In genomic region chr11:121160636-121161346, GRCm38 (mm10) we compare ENCODE assay signal across 35 mouse cellular contexts. TPM values are rescaled to one million over a fixed set of nuclear protein-coding genes. Genes with fewer than 3 reads are reported as not detected.
DNase-seq lines count a peak whose midpoint lies in the region; ATAC-seq and TF ChIP-seq lines count a peak whose summit lies in the region.
"Had no signal": no experiment of that assay in that cellular context is flagged by ENCODE, and none has a peak within 500 bp of the region (broad histone marks: within the 10 kb centered on the region; RNA-seq: fewer than 3 reads in every experiment).

No protein-coding gene starts in this region.

- H3K4me1 ChIP-seq in kidney, postnatal 0 days (replicated peaks; ENCODE audit: insufficient read depth, low read length): 0 out of 2 replicates have a peak, but pooled peaks cover 6% of the 10 kb centered on the region
- H3K4me1 ChIP-seq in hindbrain, embryonic 14.5 days (replicated peaks; ENCODE audit: control insufficient read depth, insufficient read depth, low read length): peaks cover 9% of the 10 kb centered on the region

- TF ChIP-seq CTCF in kidney, postnatal 0 days (IDR thresholded peaks at IDR 0.05; ENCODE audit: low read depth): no peak

- WGBS in kidney, postnatal 0 days: 72% methylated on average over 26 of the region's 26 CpGs
- 94% methylated on average over 26 of the region's 26 CpGs for WGBS in hindbrain, embryonic 14.5 days

- H3K27me3 ChIP-seq in kidney, postnatal 0 days (ENCODE audit: insufficient read depth, low read length): 0 out of 2 replicates have a peak, but pooled peaks cover 13% of the 10 kb centered on the region
- peaks cover 24% of the 10 kb centered on the region for H3K27me3 ChIP-seq in hindbrain, embryonic 14.5 days (ENCODE audit: control insufficient read depth, insufficient read depth, low read length)

- H3K4me2 ChIP-seq in kidney, postnatal 0 days (ENCODE audit: low read length): no peak overlapping the region
- no peak overlapping the region for H3K4me2 ChIP-seq in hindbrain, embryonic 14.5 days (replicated peaks)
- H3K4me2 ChIP-seq: forebrain, embryonic 15.5 days; heart, embryonic 12.5 days; neural tube, embryonic 15.5 days; stomach, embryonic 15.5 days had no signal

- H3K27ac ChIP-seq in kidney, postnatal 0 days: no peak overlapping the region
- H3K27ac ChIP-seq in hindbrain, embryonic 14.5 days: no peak overlapping the region
- H3K27ac ChIP-seq: forebrain, embryonic 15.5 days; left cerebral cortex, adult 2 months; macrophage; midbrain, embryonic 10.5 days; neural tube, embryonic 15.5 days; stomach, embryonic 15.5 days had no signal

- no peaks in the 10 kb centered on the region for H3K9me3 ChIP-seq in kidney, postnatal 0 days (replicated peaks; ENCODE audit: low read length)
- no peaks in the 10 kb centered on the region for H3K9me3 ChIP-seq in hindbrain, embryonic 14.5 days (ENCODE audit: control insufficient read depth, low read length)
- H3K9me3 ChIP-seq: forebrain, embryonic 15.5 days; heart, embryonic 12.5 days; midbrain, embryonic 10.5 days; neural tube, embryonic 15.5 days; stomach, embryonic 15.5 days had no signal

- peak; percentile 38 to 59 for DNase-seq in cerebellum, postnatal 25 days
- DNase-seq in cerebellum, adult 9-10 months: no peak
- DNase-seq in kidney, postnatal 0 days (ENCODE audit: low spot score): peak; percentile 47
- DNase-seq in kidney, adult 11 months: no peak
- peak; percentile 39 for DNase-seq in gastrocnemius, postnatal 10 days
- DNase-seq in skeletal muscle tissue, adult 2 months (ENCODE audit: low read depth, low spot score): peak; percentile 92
- no peak for DNase-seq in adrenal gland, adult (ENCODE audit: inconsistent age in 2 of 2, low spot score in 1 of 2)
- DNase-seq in hindbrain, embryonic 14.5 days (ENCODE audit: low spot score): no peak
- DNase-seq: adrenal gland, postnatal 10 days; cerebellum, adult 9-11 months; embryo, embryonic 11 days; heart, adult 18-20 months; heart, postnatal 10 days; kidney, postnatal 36 days; right cerebral cortex, adult 18-20 months; right cerebral cortex, postnatal 4 days; thymus, postnatal 25 days had no signal

- H3K9ac ChIP-seq in kidney, postnatal 0 days (ENCODE audit: low read depth, low read length): no peak overlapping the region
- no peak overlapping the region for H3K9ac ChIP-seq in hindbrain, embryonic 14.5 days
- H3K9ac ChIP-seq: forebrain, embryonic 15.5 days; heart, embryonic 12.5 days; neural tube, embryonic 15.5 days; stomach, embryonic 15.5 days had no signal

- ATAC-seq in kidney, postnatal 0 days (replicated peaks; ENCODE audit: low FRiP score, low read depth): no peak; the same call in 1 of the 2 replicates
- ATAC-seq in hindbrain, embryonic 14.5 days (ENCODE audit: low FRiP score): no peak
- ATAC-seq: activated CD4-positive, CD25-positive, alpha-beta regulatory T cell, adult 4 months; forebrain, embryonic 15.5 days; intestine, postnatal 0 days; midbrain, embryonic 16.5 days had no signal

- H3K4me3 ChIP-seq in kidney, postnatal 0 days (replicated peaks; ENCODE audit: low read depth, low read length): no peak overlapping the region
- H3K4me3 ChIP-seq in hindbrain, embryonic 14.5 days (replicated peaks; ENCODE audit: low read length): no peak overlapping the region
- H3K4me3 ChIP-seq: forebrain, embryonic 15.5 days; heart, embryonic 12.5 days; left cerebral cortex, adult 2 months; midbrain, embryonic 10.5 days; neural tube, embryonic 15.5 days; stomach, embryonic 15.5 days had no signal

- no peaks in the 10 kb centered on the region for H3K36me3 ChIP-seq in kidney, postnatal 0 days (ENCODE audit: insufficient read depth, low read length)
- H3K36me3 ChIP-seq in hindbrain, embryonic 14.5 days (replicated peaks; ENCODE audit: control insufficient read depth, insufficient read depth): no peaks in the 10 kb centered on the region
- H3K36me3 ChIP-seq: forebrain, embryonic 15.5 days; heart, embryonic 12.5 days; midbrain, embryonic 10.5 days; neural tube, embryonic 15.5 days; stomach, embryonic 15.5 days had no signal

RNA-seq across cellular contexts. Expression of gene Uts2r, which starts 0.7 kb away (rescaled TPM):
- polyA plus RNA-seq in kidney, postnatal 0 days (2015; fragmentation: Nextera tagmentation; extraction: Ambion mirVana): not detected in 2 replicates
- 1 to 10 TPM; 2.2 to 3.2 TPM for total RNA-seq in gastrocnemius, postnatal 10 days (2021)
- polyA plus RNA-seq in hindbrain, embryonic 14.5 days (2014; fragmentation: Nextera tagmentation; extraction: Ambion mirVana): 0.19 and 0.99 TPM in 2 replicates
- total RNA-seq: CH12.LX; liver, adult 2 months; MEL had no signal
- polyA plus RNA-seq: activated CD4-positive, CD25-positive, alpha-beta regulatory T cell, adult 4 months; forebrain, embryonic 15.5 days; heart, embryonic 12.5 days; intestine, postnatal 0 days; limb, embryonic 11.5 days; liver, adult 2 months; liver, embryonic 16.5 days; lung, embryonic 16.5 days; macrophage; stomach, embryonic 15.5 days had no signal

RNA-seq across cellular contexts. Expression of gene Tex19.1, which starts 14.8 kb away (rescaled TPM):
- 0.13 TPM in 1 of 2 replicates, not detected in the other for polyA plus RNA-seq in kidney, postnatal 0 days (2015; fragmentation: Nextera tagmentation; extraction: Ambion mirVana)
- total RNA-seq in gastrocnemius, postnatal 10 days (2021): under 1 TPM in 1 of 2 experiments, not detected in 1; 0.14 TPM
- polyA plus RNA-seq in hindbrain, embryonic 14.5 days (2014; fragmentation: Nextera tagmentation; extraction: Ambion mirVana): not detected in 2 replicates
- total RNA-seq: adrenal gland, postnatal 10 days; heart, adult 18-20 months; heart, postnatal 10 days; left cerebral cortex, adult 2 months; liver, adult 2 months had no signal
- polyA plus RNA-seq: activated CD4-positive, CD25-positive, alpha-beta regulatory T cell, adult 4 months; embryonic facial prominence, embryonic 14.5 days; forebrain, embryonic 15.5 days; hindbrain, embryonic 11.5 days; intestine, postnatal 0 days; liver, adult 2 months; liver, embryonic 16.5 days; lung, embryonic 16.5 days; macrophage; midbrain, embryonic 16.5 days; neural tube, embryonic 15.5 days had no signal

RNA-seq across cellular contexts. Expression of gene Tex19.2, which starts 42.3 kb away (rescaled TPM):
- 0.05 TPM in 1 of 2 replicates, not detected in the other for polyA plus RNA-seq in kidney, postnatal 0 days (2015; fragmentation: Nextera tagmentation; extraction: Ambion mirVana)
- total RNA-seq in gastrocnemius, postnatal 10 days (2021): not detected
- polyA plus RNA-seq in hindbrain, embryonic 14.5 days (2014; fragmentation: Nextera tagmentation; extraction: Ambion mirVana): not detected in 2 replicates
- total RNA-seq: adrenal gland, postnatal 10 days; heart, adult 18-20 months; heart, postnatal 10 days; left cerebral cortex, adult 2 months; liver, adult 2 months had no signal
- polyA plus RNA-seq: activated CD4-positive, CD25-positive, alpha-beta regulatory T cell, adult 4 months; embryonic facial prominence, embryonic 14.5 days; forebrain, embryonic 15.5 days; heart, embryonic 12.5 days; hindbrain, embryonic 11.5 days; limb, embryonic 11.5 days; liver, adult 2 months; lung, embryonic 16.5 days; macrophage; midbrain, embryonic 10.5 days; midbrain, embryonic 16.5 days; neural tube, embryonic 15.5 days; stomach, embryonic 15.5 days had no signal

RNA-seq across cellular contexts. Expression of gene Hexdc, which starts 43.4 kb away (rescaled TPM):
- 8.4 and 8.9 TPM in 2 replicates for polyA plus RNA-seq in kidney, postnatal 0 days (2015; fragmentation: Nextera tagmentation; extraction: Ambion mirVana)
- total RNA-seq in gastrocnemius, postnatal 10 days (2021): 10 to 100 TPM in 1 of 2 experiments, 1 to 10 TPM in 1; 8.6 to 10.3 TPM
- polyA plus RNA-seq in hindbrain, embryonic 14.5 days (2014; fragmentation: Nextera tagmentation; extraction: Ambion mirVana): 23.2 and 27.5 TPM in 2 replicates

RNA-seq across cellular contexts. Expression of gene Ogfod3, which starts 43.7 kb away (rescaled TPM):
- polyA plus RNA-seq in kidney, postnatal 0 days (2015; fragmentation: Nextera tagmentation; extraction: Ambion mirVana): 37.9 and 38.1 TPM in 2 replicates
- total RNA-seq in gastrocnemius, postnatal 10 days (2021): 10 to 100 TPM; 13.2 to 13.5 TPM
- 30.3 and 31.1 TPM in 2 replicates for polyA plus RNA-seq in hindbrain, embryonic 14.5 days (2014; fragmentation: Nextera tagmentation; extraction: Ambion mirVana)

Comparison
In these comparisons a context has a peak if more than half of its experiments do, and no peak if none do; other contexts are left out.
1. DNase-seq: peak in cerebellum, postnatal 25 days (2 of 2), kidney, postnatal 0 days (single experiment), gastrocnemius, postnatal 10 days (single experiment) and skeletal muscle tissue, adult 2 months (single experiment); none in cerebellum, adult 9-10 months (single experiment), kidney, adult 11 months (single experiment), adrenal gland, adult (0 of 2) and hindbrain, embryonic 14.5 days (single experiment).